Mouse (Mus musculus): ENCODE measurements at regions not wholly inside any gene's neighbourhood (a gene's known extent, or its start where the extent isn't known, plus 50 kb on each side); places are given as distances from the start of the nearest gene placed in this dataset.
A peak's percentile ranks its signal among the peaks of the same experiment; 100 is the strongest.

- TF ChIP-seq CTCF (IDR thresholded peaks at IDR 0.05; ENCODE audit: low read depth) = no peak
- no peak overlapping the region for H3K9ac ChIP-seq
- no peak for ATAC-seq
- no peaks in the 10 kb centered on the region for H3K36me3 ChIP-seq (ENCODE audit: insufficient read depth)
- no peaks in the 10 kb centered on the region for H3K27me3 ChIP-seq (ENCODE audit: insufficient read depth, low read length)
- WGBS = 78% methylated on average over 13 of the region's 13 CpGs
- H3K4me3 ChIP-seq (ENCODE audit: low read depth, low read length) = no peak overlapping the region
- no peak overlapping the region for H3K27ac ChIP-seq (ENCODE audit: low read depth, low read length)
- H3K4me2 ChIP-seq (ENCODE audit: low read depth) = no peak overlapping the region
- peaks cover 4% of the 10 kb centered on the region; the same call in 1 of the 2 replicates for H3K4me1 ChIP-seq (ENCODE audit: insufficient read depth)
- H3K9me3 ChIP-seq (ENCODE audit: low read length) = no peaks in the 10 kb centered on the region
- DNase-seq = no peak
Observed at GRCm38 (mm10) chr4:83986951-83987822, 461.8 kb downstream of the Ccdc171 start.

- ATAC-seq (no peak), DNase-seq (no peak)
- Histone ChIP-seq H3K4me3 (ENCODE audit: low read depth, low read length) (no peak overlapping the region), H3K9ac (no peak overlapping the region), H3K4me2 (ENCODE audit: low read depth) (no peak overlapping the region), H3K27ac (ENCODE audit: low read depth, low read length) (no peak overlapping the region), H3K27me3 (ENCODE audit: insufficient read depth, low read length) (no peaks in the 10 kb centered on the region), H3K36me3 (ENCODE audit: insufficient read depth) (no peaks in the 10 kb centered on the region), H3K4me1 (ENCODE audit: insufficient read depth) (peaks cover 4% of the 10 kb centered on the region; the same call in 1 of the 2 replicates), H3K9me3 (ENCODE audit: low read length) (no peaks in the 10 kb centered on the region)
- no peak for TF ChIP-seq CTCF (IDR thresholded peaks at IDR 0.05; ENCODE audit: low read depth)
- 54% methylated on average over 12 of the region's 12 CpGs for WGBS
Observed at GRCm38 (mm10) chr4:83987846-83988245, 462.5 kb downstream of the Ccdc171 start.

- no peaks in the 10 kb centered on the region for H3K36me3 ChIP-seq (ENCODE audit: insufficient read depth)
- 52% methylated on average over 5 of the region's 5 CpGs for WGBS
- H3K4me1 ChIP-seq (ENCODE audit: insufficient read depth) = peaks cover 4% of the 10 kb centered on the region; the same call in 1 of the 2 replicates
- no peak overlapping the region for H3K27ac ChIP-seq (ENCODE audit: low read depth, low read length)
- H3K9me3 ChIP-seq (ENCODE audit: low read length) = no peaks in the 10 kb centered on the region
- DNase-seq (no peak), ATAC-seq (no peak)
- H3K4me2 ChIP-seq (ENCODE audit: low read depth) = no peak overlapping the region
- TF ChIP-seq CTCF (IDR thresholded peaks at IDR 0.05; ENCODE audit: low read depth) = no peak
- no peak overlapping the region for H3K4me3 ChIP-seq (ENCODE audit: low read depth, low read length)
- H3K27me3 ChIP-seq (ENCODE audit: insufficient read depth, low read length) = no peaks in the 10 kb centered on the region
- H3K9ac ChIP-seq = no peak overlapping the region
Observed at GRCm38 (mm10) chr4:83988314-83988713, 463.0 kb downstream of the Ccdc171 start.

- no peak for TF ChIP-seq CTCF (IDR thresholded peaks at IDR 0.05; ENCODE audit: low read depth)
- H3K36me3 ChIP-seq (ENCODE audit: insufficient read depth) = no peaks in the 10 kb centered on the region
- H3K4me2 ChIP-seq (ENCODE audit: low read depth) = no peak overlapping the region
- DNase-seq (peak; percentile 8), ATAC-seq (no peak)
- H3K27me3 ChIP-seq (ENCODE audit: insufficient read depth, low read length) = no peaks in the 10 kb centered on the region
- 31% methylated on average over 13 of the region's 13 CpGs for WGBS
- H3K27ac ChIP-seq (ENCODE audit: low read depth, low read length) = no peak overlapping the region
- H3K4me1 ChIP-seq (ENCODE audit: insufficient read depth) = peaks cover 4% of the 10 kb centered on the region; the same call in 1 of the 2 replicates
- H3K9me3 ChIP-seq (ENCODE audit: low read length) = no peaks in the 10 kb centered on the region
- no peak overlapping the region for H3K4me3 ChIP-seq (ENCODE audit: low read depth, low read length)
- H3K9ac ChIP-seq = no peak overlapping the region
Observed at GRCm38 (mm10) chr4:83990126-83990989, 465.0 kb downstream of the Ccdc171 start.

- ATAC-seq (no peak), DNase-seq (no peak)
- H3K36me3 ChIP-seq (ENCODE audit: insufficient read depth) = no peaks in the 10 kb centered on the region
- H3K4me1 ChIP-seq (ENCODE audit: insufficient read depth) = peaks cover 4% of the 10 kb centered on the region; the same call in 1 of the 2 replicates
- TF ChIP-seq CTCF (IDR thresholded peaks at IDR 0.05; ENCODE audit: low read depth) = no peak
- no peaks in the 10 kb centered on the region for H3K27me3 ChIP-seq (ENCODE audit: insufficient read depth, low read length)
- H3K9me3 ChIP-seq (ENCODE audit: low read length) = no peaks in the 10 kb centered on the region
- no peak overlapping the region for H3K4me3 ChIP-seq (ENCODE audit: low read depth, low read length)
- H3K27ac ChIP-seq (ENCODE audit: low read depth, low read length) = no peak overlapping the region
- H3K9ac ChIP-seq = no peak overlapping the region
- 52% methylated on average over 4 of the region's 4 CpGs for WGBS
- no peak overlapping the region for H3K4me2 ChIP-seq (ENCODE audit: low read depth)
Observed at GRCm38 (mm10) chr4:83991195-83991594, 465.9 kb downstream of the Ccdc171 start.

GRCm38 (mm10) chr4:83997079-83997478, 471.7 kb downstream of the Ccdc171 start:
- H3K4me2 ChIP-seq (ENCODE audit: low read depth) = no peak overlapping the region
- no peak overlapping the region for H3K27ac ChIP-seq (ENCODE audit: low read depth, low read length)
- no peaks in the 10 kb centered on the region for H3K36me3 ChIP-seq (ENCODE audit: insufficient read depth)
- no peaks in the 10 kb centered on the region for H3K4me1 ChIP-seq (ENCODE audit: insufficient read depth)
- ATAC-seq = no peak
- H3K9ac ChIP-seq = no peak overlapping the region
- H3K4me3 ChIP-seq (ENCODE audit: low read depth, low read length) = no peak overlapping the region
- DNase-seq = no peak
- TF ChIP-seq CTCF (IDR thresholded peaks at IDR 0.05; ENCODE audit: low read depth) = no peak
- 90% methylated on average over 4 of the region's 4 CpGs for WGBS
- no peaks in the 10 kb centered on the region for H3K27me3 ChIP-seq (ENCODE audit: insufficient read depth, low read length)
- no peaks in the 10 kb centered on the region for H3K9me3 ChIP-seq (ENCODE audit: low read length)
